Mouse (Mus musculus) adrenal gland, adult 2 months (tissue): ENCODE results near the gene H2afv. TPM values are rescaled to one million over a fixed set of nuclear protein-coding genes. Genes with fewer than 3 reads are reported as not detected.

Source experiments
- DNase-seq: peaks from one replicate; pipeline ENCODE4 v3.0.0; 2021
- long read RNA-seq: library from polyadenylated mRNA; stranded (forward); transcript quantifications from one replicate; pipeline ENCODE4 v2.0.0, GENCODE M21; 2021
- polyA plus RNA-seq: library from polyadenylated mRNA; depleted of rRNA; stranded (reverse); fragments of >200 nt; gene quantifications from 2 replicates; pipeline ENCODE4 v1.2.3, GENCODE M21; 2012; rRNA removed
- total RNA-seq, 2 experiments: library from RNA; stranded (reverse); gene quantifications; 2 replicates each; pipeline ENCODE4 v1.2.3; 2021

Gene H2afv
- total RNA-seq (10 to 100 TPM; 39.2 to 86.1 TPM), polyA plus RNA-seq (15.0 and 17.4 TPM in 2 replicates)
- long read RNA-seq, transcript H2afv-202 (5 exons, 1,633 nt) = major isoform, 125 of 138 reads
- long read RNA-seq, partial matches to known transcripts = 2 of 138 reads
- long read RNA-seq, other reads (novel, unspliced or antisense) = 7 of 138 reads

- DNase-seq = peak; percentile 99
Observed at GRCm38 (mm10) chr11:6444077-6444853, at the start of gene H2afv. H2afv (minus strand) TSS chr11:6444443.

- DNase-seq = peak; percentile 64
Observed at GRCm38 (mm10) chr11:6489691-6490503, 45.7 kb upstream of the H2afv start.

DNA sequence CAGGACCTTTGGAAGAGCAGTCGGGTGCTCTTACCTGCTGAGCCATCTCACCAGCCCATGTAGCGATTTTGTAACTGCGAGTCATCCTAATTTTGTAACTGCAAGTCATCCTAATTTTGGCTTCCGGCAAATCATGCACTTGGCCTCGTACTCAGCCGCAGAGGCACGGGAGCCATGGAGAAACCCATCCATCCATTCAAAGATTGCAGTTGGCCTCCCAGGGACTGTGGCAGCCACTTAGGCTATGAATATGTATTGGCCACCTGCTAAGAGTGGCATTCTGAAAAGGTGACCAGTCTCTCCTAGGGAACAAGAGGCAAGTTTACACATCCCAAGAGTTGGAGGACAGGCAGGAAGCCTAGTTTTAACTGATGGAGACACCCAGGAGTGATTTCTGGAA, 45.0 kb upstream of the H2afv start:
- DNase-seq = peak; percentile 28

- DNase-seq = no peak
Observed at GRCm38 (mm10) chr11:6488041-6488684, 43.9 kb upstream of the H2afv start.

DNA sequence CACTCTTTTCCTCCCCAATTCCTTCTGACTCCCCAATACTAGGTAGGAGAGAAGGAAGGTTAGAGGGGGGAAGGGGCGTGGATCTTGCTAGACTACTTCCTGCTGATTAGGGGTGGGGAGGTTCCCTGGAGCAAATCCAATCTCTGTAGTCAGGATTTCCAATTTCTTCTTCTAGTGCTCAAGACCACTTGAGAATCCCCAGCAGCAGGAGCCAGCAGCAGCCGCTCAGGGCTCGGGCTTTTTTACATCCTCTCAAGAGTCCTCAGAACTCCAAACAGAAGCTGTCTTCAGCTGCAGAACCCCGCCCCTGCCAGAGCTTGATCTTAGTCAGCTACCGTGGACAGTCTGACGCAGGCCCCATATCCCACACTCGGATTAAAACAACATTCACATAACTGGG, 43.3 kb upstream of the H2afv start:
- no peak for DNase-seq

GRCm38 (mm10) chr11:6486916-6487315, 42.7 kb upstream of the H2afv start:
- no peak for DNase-seq

GRCm38 (mm10) chr11:6484244-6484959, 40.2 kb upstream of the H2afv start:
- no peak for DNase-seq

GRCm38 (mm10) chr11:6483103-6483502, 38.9 kb upstream of the H2afv start:
- no peak for DNase-seq

DNA sequence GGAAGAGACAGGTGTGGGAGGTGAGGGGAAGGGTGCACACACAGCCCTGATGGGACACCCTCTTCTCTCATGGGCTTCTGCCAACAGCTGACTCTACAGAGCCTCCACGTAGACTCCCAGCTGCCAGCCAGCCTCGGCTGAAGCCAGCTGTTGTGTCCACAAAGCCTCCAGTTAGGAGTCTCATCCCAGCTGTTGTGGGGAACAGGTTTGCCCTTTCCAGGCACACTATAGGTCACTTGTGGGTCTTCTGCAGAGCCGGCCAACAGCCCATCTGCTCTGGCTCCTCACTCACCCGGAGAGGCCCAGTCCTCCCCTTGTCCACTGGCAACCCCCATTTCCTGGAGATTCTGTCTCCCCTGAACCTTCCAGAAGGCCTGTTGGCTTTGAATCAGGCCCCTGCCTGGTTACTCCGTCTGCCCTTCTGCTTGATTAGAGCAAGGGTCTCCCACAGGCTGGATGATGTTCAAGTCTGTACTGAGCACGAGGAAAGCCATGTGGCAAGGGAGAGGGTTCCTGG, 37.5 kb upstream of the H2afv start:
- DNase-seq = no peak

DNA sequence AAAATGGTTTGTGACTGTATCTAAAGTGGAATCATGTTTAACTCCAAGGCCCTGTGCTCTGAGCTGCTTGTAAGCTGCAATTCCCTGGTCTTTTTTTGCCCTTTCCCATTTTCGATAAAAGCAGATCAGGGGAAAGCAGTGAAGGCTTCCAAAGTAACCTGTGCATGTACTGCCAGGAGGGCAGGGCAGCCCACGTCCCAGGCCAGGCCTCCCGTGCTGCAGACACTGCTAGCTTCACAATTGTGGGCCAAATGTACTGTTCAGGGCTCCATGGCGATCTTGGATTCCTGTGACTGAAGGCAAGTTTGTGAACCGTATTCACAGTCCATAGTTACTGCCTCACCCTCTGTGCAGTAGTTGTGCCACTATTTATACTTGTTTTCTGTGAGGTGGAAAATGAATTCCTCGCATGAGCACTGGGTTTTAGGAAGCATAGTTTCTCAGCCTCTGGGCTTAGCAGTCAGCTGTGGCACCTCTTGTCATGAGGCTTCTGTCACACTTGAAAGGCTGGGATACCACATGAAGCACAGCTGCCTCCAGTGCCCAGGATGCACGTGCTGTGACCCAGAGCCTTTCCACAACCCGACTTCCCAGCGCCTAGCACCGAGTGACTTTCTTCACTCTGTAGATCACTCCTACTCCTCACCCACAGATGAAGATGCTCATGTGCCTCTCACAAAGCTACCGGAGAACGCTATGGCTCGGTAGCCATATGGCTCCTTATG, 36.6 kb upstream of the H2afv start:
- DNase-seq = no peak

GRCm38 (mm10) chr11:6480191-6480590, 35.9 kb upstream of the H2afv start:
- DNase-seq = no peak

DNA sequence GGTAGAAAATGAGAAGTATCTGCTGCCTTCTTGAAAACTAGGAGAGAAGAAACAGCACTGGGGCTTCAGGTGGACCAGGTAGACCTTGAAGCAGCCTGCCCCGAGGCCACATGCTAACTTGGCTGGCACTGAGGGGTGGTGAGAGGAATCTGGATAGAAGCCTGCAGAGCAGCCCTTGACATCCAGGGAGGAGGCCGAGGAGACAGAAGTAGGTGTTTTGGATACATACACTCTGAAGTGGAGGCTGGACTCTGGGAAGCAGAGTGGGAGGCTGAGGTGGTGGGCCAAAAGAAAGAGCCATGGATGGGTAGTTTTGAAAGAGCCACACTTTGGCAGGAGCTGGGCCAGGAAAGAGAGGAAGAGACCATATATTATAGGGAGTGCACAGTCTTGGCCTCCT, 35.0 kb upstream of the H2afv start:
- DNase-seq = no peak

- DNase-seq = no peak
Observed at GRCm38 (mm10) chr11:6477350-6477749, 33.1 kb upstream of the H2afv start.

DNA sequence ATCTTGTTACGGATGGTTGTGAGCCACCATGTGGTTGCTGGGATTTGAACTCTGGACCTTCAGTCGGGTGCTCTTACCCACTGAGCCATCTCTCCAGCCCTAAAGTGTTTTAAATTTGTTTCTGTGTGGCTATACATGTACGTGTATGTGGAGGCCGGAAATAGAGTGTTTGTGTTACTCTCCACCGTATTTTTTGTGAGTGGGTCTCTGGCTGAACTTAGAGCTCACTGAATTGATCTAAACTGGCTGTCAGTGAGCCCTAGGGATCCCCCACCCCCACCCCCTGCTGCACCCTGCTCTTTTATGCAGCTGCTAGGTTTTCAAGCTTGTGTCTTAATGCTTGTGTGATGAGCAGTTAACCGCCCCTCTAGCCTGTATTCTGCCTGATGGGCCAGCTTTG, 32.6 kb upstream of the H2afv start:
- DNase-seq = no peak

DNA sequence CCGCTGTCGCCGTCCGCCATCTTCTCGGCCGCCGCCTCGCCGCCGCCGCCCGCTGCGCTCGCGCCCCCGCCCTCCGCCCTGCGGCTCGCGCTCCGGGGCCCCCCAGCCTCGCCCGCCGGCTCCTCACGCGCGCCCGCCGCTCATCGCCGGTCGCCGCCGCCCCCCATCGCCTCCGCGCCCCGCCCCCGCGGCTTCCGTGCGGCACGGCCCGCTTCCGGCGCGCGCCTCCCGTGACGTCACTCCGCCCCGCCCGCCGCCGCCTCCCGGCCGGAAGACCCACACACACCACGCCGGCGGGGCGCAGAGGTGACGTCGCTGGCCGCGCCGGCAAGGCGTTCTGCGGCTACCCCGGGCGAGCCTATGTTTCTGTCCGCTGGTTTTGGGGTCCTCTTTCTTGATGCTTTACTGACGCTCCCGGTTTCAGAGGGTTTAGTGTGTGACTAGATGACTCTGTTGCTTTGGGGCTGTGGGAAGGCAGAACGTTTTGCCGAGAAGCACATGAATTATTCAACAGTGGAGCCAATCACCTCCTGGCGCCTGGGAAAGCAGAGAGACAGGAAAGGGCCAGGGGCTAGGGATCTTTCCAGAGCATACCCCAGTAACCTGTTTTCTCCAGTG, 31.7 kb upstream of the H2afv start, which contains the start of gene Purb:
Gene Purb (minus strand): TSS at position 51 of the 618 bp plus-strand sequence.
- peak; percentile 95 for DNase-seq

GRCm38 (mm10) chr11:6474874-6475731, 30.9 kb upstream of the H2afv start:
- peak; percentile 80 for DNase-seq

DNA sequence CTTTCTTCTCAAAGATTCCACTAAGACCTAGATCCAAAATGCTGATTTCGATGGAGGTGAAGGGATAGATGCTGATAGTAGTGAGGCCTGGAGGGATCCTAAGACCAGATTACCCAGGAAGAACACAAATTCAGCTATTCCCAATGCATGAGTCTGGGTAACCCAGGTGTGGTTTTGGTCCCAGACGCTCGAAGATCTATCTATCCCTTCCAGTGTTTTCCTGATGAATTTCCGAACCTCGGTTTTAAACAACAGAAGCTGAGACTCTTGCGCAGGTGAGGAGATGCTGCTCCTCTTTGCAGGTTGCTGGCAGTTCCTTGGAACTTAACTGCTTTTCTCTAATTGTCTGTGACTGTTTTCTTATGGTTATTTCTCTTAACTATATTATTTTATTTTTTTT, 30.1 kb upstream of the H2afv start:
- no peak for DNase-seq

DNA sequence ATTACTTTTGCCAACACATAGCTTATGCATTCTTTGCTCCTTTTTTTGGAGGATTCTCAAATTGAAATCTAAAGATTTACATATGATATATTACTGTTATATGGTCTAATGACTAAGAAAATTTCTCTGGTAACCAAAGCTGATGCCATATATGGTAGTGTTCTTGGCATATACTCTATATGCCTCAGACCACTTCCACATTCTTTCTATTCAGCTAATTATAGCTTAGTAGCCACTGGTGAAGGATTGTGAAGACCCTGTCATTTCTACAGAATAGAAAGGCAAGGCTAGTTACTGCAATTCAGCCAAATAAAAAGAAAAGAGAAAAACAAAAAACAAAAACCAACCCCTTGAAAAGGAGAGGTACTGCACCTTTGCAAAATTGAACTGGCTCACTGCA, 27.8 kb upstream of the H2afv start:
- no peak for DNase-seq

- DNase-seq = no peak
Observed at GRCm38 (mm10) chr11:6471493-6471892, 27.2 kb upstream of the H2afv start.
